Mouse (Mus musculus): ENCODE results near the gene C2cd2.

DNA sequence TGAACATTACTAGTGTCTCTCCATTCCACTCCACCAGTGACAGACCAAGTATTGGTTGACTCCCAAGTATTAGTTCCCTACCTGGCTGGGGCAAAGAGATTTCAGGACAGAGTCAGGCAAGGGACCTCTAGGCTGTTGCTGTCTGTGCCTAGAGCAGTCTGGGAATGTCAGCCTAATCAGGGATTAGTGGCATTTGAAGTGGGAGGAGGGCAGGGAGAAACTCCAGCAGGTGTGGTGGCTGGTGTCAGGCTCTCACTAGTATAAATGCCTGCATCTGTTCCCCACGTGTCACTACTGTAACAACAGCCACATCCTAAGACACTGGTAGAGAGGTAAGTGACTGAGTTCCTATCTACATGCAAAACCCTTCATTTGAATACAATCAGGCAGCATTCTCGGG lies 42.6 kb downstream of the C2cd2 start:
- no peak for TF ChIP-seq NRF1 (IDR thresholded peaks at IDR 0.05; ENCODE audit: low read depth, low read length)
- no peak for TF ChIP-seq ETS1 (conservative IDR thresholded peaks at IDR 0.05; ENCODE audit: low read depth, low read length)
- no peak for TF ChIP-seq CTCF (conservative IDR thresholded peaks at IDR 0.05 in 1 of 2, IDR thresholded peaks at IDR 0.05 in 1 of 2; ENCODE audit: low read depth in 2 of 2, low read length in 2 of 2)
- TF ChIP-seq ZNF384 (IDR thresholded peaks at IDR 0.05; ENCODE audit: low read depth, low read length), result no peak
- TF ChIP-seq RAD21 (IDR thresholded peaks at IDR 0.05; ENCODE audit: low read depth, low read length), result no peak
- no peak for TF ChIP-seq PAX5 (IDR thresholded peaks at IDR 0.05; ENCODE audit: low read length)
- no peak for TF ChIP-seq POLR2A (IDR thresholded peaks at IDR 0.05; ENCODE audit: low read depth, low read length)

All from CH12.LX (cell line).